Mouse (Mus musculus) bone marrow macrophage, adult 2 months (primary cell): ENCODE data around the gene Uqcr11.

Experiments
- CTCF ChIP-seq: IDR thresholded peaks from 2 replicates; pipeline ENCODE4 v1.5.1; 2012; ENCODE audit warnings: low read depth, mild to moderate bottlenecking, low read length, moderate library complexity
- POLR2A ChIP-seq: IDR thresholded peaks from 2 replicates; pipeline ENCODE4 v1.6.1; 2012; ENCODE audit warnings: mild to moderate bottlenecking, low read depth, low read length, borderline replicate concordance

DNA sequence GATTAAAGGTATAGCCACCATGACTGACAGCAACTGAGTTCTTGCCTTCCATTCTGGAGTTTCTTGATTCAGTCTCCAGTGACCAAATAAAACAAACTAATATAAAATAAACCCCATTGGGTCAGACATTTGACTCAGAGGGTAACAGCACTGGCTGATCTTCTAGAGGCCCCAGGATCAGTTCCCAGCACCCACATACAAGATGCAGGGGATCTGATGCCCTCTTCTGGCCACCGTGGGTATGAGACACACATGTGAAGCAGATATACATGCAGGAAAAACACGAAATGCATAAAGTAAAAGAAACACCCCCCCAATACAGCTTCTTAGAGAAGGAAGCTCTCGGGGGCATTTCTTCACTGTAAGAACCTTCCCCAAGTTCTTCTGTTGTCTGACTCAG lies 18.4 kb upstream of the Uqcr11 start:
- TF ChIP-seq CTCF, result no peak
- no peak for TF ChIP-seq POLR2A
